ENCODE assay signal across 25 mouse cellular contexts in genomic region chr3:16855251-16855650, GRCm38 (mm10).
DNase-seq lines count a peak whose midpoint lies in the region; ATAC-seq lines count a peak whose summit lies in the region.
"Had no signal": no experiment of that assay in that cellular context is flagged by ENCODE, and none has a peak within 500 bp of the region (broad histone marks: within the 10 kb centered on the region; RNA-seq: fewer than 3 reads in every experiment).

No protein-coding gene starts in this region.

- no peaks in the 10 kb centered on the region for H3K27me3 ChIP-seq in hindbrain, embryonic 11.5 days (ENCODE audit: control insufficient read depth, insufficient read depth, low read length)
- no peaks in the 10 kb centered on the region for H3K27me3 ChIP-seq in hindbrain, embryonic 10.5 days (ENCODE audit: insufficient read depth, poor library complexity, severe bottlenecking)
- H3K27me3 ChIP-seq in hindbrain, embryonic 13.5 days = no peaks in the 10 kb centered on the region
- H3K27me3 ChIP-seq in midbrain, embryonic 14.5 days (ENCODE audit: control insufficient read depth, insufficient read depth, low read length) = no peaks in the 10 kb centered on the region
- H3K27me3 ChIP-seq in neural tube, embryonic 14.5 days (ENCODE audit: control insufficient read depth, insufficient read depth, low read length) = no peaks in the 10 kb centered on the region
- H3K27me3 ChIP-seq: embryonic facial prominence, embryonic 12.5 days; heart, embryonic 13.5 days; limb, embryonic 15.5 days; lung, embryonic 15.5 days had no signal

- no peaks in the 10 kb centered on the region for H3K9me3 ChIP-seq in hindbrain, embryonic 11.5 days (ENCODE audit: control insufficient read depth, low read length)
- no peaks in the 10 kb centered on the region for H3K9me3 ChIP-seq in hindbrain, embryonic 10.5 days
- no peaks in the 10 kb centered on the region for H3K9me3 ChIP-seq in hindbrain, embryonic 13.5 days
- H3K9me3 ChIP-seq in midbrain, embryonic 14.5 days (ENCODE audit: control insufficient read depth, low read length) = no peaks in the 10 kb centered on the region
- H3K9me3 ChIP-seq in neural tube, embryonic 14.5 days (ENCODE audit: control insufficient read depth, low read length) = no peaks in the 10 kb centered on the region
- H3K9me3 ChIP-seq: embryonic facial prominence, embryonic 12.5 days; heart, embryonic 13.5 days; limb, embryonic 15.5 days; lung, embryonic 15.5 days had no signal

- H3K4me2 ChIP-seq in hindbrain, embryonic 11.5 days (replicated peaks; ENCODE audit: low read depth, low read length) = no peak overlapping the region
- no peak overlapping the region for H3K4me2 ChIP-seq in hindbrain, embryonic 13.5 days
- no peak overlapping the region for H3K4me2 ChIP-seq in midbrain, embryonic 14.5 days (ENCODE audit: low read length)
- 0 out of 2 replicates have a peak overlapping the region, but pooled peaks have one; percentile 8 for H3K4me2 ChIP-seq in neural tube, embryonic 14.5 days (ENCODE audit: low read depth, low read length)
- H3K4me2 ChIP-seq: embryonic facial prominence, embryonic 12.5 days; heart, embryonic 13.5 days; limb, embryonic 15.5 days; lung, embryonic 15.5 days had no signal

- H3K36me3 ChIP-seq in hindbrain, embryonic 11.5 days (ENCODE audit: control insufficient read depth, insufficient read depth, low read length) = no peaks in the 10 kb centered on the region
- H3K36me3 ChIP-seq in hindbrain, embryonic 10.5 days = no peaks in the 10 kb centered on the region
- no peaks in the 10 kb centered on the region for H3K36me3 ChIP-seq in hindbrain, embryonic 13.5 days
- no peaks in the 10 kb centered on the region for H3K36me3 ChIP-seq in midbrain, embryonic 14.5 days (ENCODE audit: control insufficient read depth, insufficient read depth, low read length)
- no peaks in the 10 kb centered on the region for H3K36me3 ChIP-seq in neural tube, embryonic 14.5 days (ENCODE audit: control insufficient read depth, insufficient read depth, low read length)
- H3K36me3 ChIP-seq: embryonic facial prominence, embryonic 12.5 days; heart, embryonic 13.5 days; limb, embryonic 15.5 days; lung, embryonic 15.5 days had no signal

- DNase-seq in hindbrain, embryonic 11.5 days (ENCODE audit: low spot score) = no peak
- DNase-seq in hindbrain, embryonic 10.5 days (ENCODE audit: low spot score) = no peak
- DNase-seq in midbrain, embryonic 14.5 days = peak; percentile 72
- DNase-seq in urinary bladder, postnatal 36 days (ENCODE audit: low spot score in 2 of 2) = no peak
- DNase-seq in MN1 (ENCODE audit: low spot score) = no peak
- DNase-seq: adrenal gland, postnatal 36 days; cerebellum, adult 11-12 months; cerebellum, postnatal 14 days; gastrocnemius, postnatal 36 days; heart, adult 2 months; heart, postnatal 14 days; kidney, adult 11 months; left cerebral cortex, postnatal 4 days; lung, postnatal 36 days had no signal

- H3K4me1 ChIP-seq in hindbrain, embryonic 11.5 days (replicated peaks; ENCODE audit: control insufficient read depth, insufficient read depth, low read length) = no peaks in the 10 kb centered on the region
- H3K4me1 ChIP-seq in hindbrain, embryonic 10.5 days (replicated peaks) = peaks cover 9% of the 10 kb centered on the region; the same call in 1 of the 2 replicates
- H3K4me1 ChIP-seq in hindbrain, embryonic 13.5 days (replicated peaks) = peaks cover 22% of the 10 kb centered on the region
- H3K4me1 ChIP-seq in midbrain, embryonic 14.5 days (ENCODE audit: control insufficient read depth, insufficient read depth, low read length) = peaks cover 29% of the 10 kb centered on the region
- peaks cover 14% of the 10 kb centered on the region; the same call in 1 of the 2 replicates for H3K4me1 ChIP-seq in neural tube, embryonic 14.5 days (ENCODE audit: control insufficient read depth, insufficient read depth, low read length)
- H3K4me1 ChIP-seq: embryonic facial prominence, embryonic 12.5 days; heart, embryonic 13.5 days; limb, embryonic 15.5 days; lung, embryonic 15.5 days had no signal

- no peak for ATAC-seq in hindbrain, embryonic 11.5 days (ENCODE audit: low FRiP score)
- no peak for ATAC-seq in hindbrain, embryonic 13.5 days (ENCODE audit: low FRiP score)
- no peak for ATAC-seq in midbrain, embryonic 14.5 days (ENCODE audit: low FRiP score, low TSS enrichment)
- peak; percentile 29; the same call in 1 of the 2 replicates for ATAC-seq in neural tube, embryonic 14.5 days (ENCODE audit: low read depth)
- ATAC-seq: forebrain, embryonic 16.5 days; Patski had no signal

- H3K4me3 ChIP-seq in hindbrain, embryonic 11.5 days (ENCODE audit: low read depth, low read length) = no peak overlapping the region
- H3K4me3 ChIP-seq in hindbrain, embryonic 10.5 days = no peak overlapping the region
- H3K4me3 ChIP-seq in hindbrain, embryonic 13.5 days = no peak overlapping the region
- H3K4me3 ChIP-seq in midbrain, embryonic 14.5 days (replicated peaks; ENCODE audit: low read depth, low read length) = no peak overlapping the region
- H3K4me3 ChIP-seq in neural tube, embryonic 14.5 days (ENCODE audit: low read depth, low read length) = no peak overlapping the region
- H3K4me3 ChIP-seq: embryonic facial prominence, embryonic 12.5 days; heart, adult 2 months; heart, embryonic 13.5 days; limb, embryonic 15.5 days; lung, embryonic 15.5 days; myocyte had no signal

- H3K27ac ChIP-seq in hindbrain, embryonic 11.5 days (ENCODE audit: low read depth, low read length) = 0 out of 2 replicates have a peak overlapping the region, but pooled peaks have one; percentile 31
- no peak overlapping the region for H3K27ac ChIP-seq in hindbrain, embryonic 10.5 days
- peak overlapping the region; percentile 93 for H3K27ac ChIP-seq in hindbrain, embryonic 13.5 days
- H3K27ac ChIP-seq in midbrain, embryonic 14.5 days (replicated peaks; ENCODE audit: low read depth, low read length) = peak overlapping the region; percentile 86
- peak overlapping the region; percentile 90 for H3K27ac ChIP-seq in neural tube, embryonic 14.5 days (ENCODE audit: low read depth, low read length)
- H3K27ac ChIP-seq: embryonic facial prominence, embryonic 12.5 days; heart, adult 2 months; heart, embryonic 13.5 days; kidney, postnatal 0 days; limb, embryonic 15.5 days; liver, embryonic 14.5 days; lung, embryonic 15.5 days had no signal

- H3K9ac ChIP-seq in hindbrain, embryonic 11.5 days (ENCODE audit: low read depth, low read length) = no peak overlapping the region
- no peak overlapping the region for H3K9ac ChIP-seq in hindbrain, embryonic 13.5 days
- no peak overlapping the region for H3K9ac ChIP-seq in midbrain, embryonic 14.5 days (replicated peaks; ENCODE audit: low read length)
- H3K9ac ChIP-seq in neural tube, embryonic 14.5 days (replicated peaks; ENCODE audit: low read depth, low read length) = 0 out of 2 replicates have a peak overlapping the region, but pooled peaks have one; percentile 34
- H3K9ac ChIP-seq: embryonic facial prominence, embryonic 12.5 days; heart, embryonic 13.5 days; limb, embryonic 15.5 days; liver, embryonic 14.5 days; lung, embryonic 15.5 days had no signal

- 44% methylated on average over 2 of the region's 2 CpGs for WGBS in hindbrain, embryonic 11.5 days
- 72% methylated on average over 2 of the region's 2 CpGs for WGBS in hindbrain, embryonic 10.5 days
- WGBS in hindbrain, embryonic 13.5 days = 34% methylated on average over 2 of the region's 2 CpGs
- 38% methylated on average over 2 of the region's 2 CpGs for WGBS in midbrain, embryonic 14.5 days
- 20% methylated on average over 2 of the region's 2 CpGs for WGBS in neural tube, embryonic 14.5 days
